Mouse (Mus musculus): ENCODE results near the gene Rpl26. TPM values are rescaled to one million over a fixed set of nuclear protein-coding genes. Genes with fewer than 3 reads are reported as not detected.

Gene Rpl26
- polyA plus RNA-seq (2015; fragmentation: Nextera tagmentation; extraction: Ambion mirVana) = 870 and 884 TPM in 2 replicates

DNA sequence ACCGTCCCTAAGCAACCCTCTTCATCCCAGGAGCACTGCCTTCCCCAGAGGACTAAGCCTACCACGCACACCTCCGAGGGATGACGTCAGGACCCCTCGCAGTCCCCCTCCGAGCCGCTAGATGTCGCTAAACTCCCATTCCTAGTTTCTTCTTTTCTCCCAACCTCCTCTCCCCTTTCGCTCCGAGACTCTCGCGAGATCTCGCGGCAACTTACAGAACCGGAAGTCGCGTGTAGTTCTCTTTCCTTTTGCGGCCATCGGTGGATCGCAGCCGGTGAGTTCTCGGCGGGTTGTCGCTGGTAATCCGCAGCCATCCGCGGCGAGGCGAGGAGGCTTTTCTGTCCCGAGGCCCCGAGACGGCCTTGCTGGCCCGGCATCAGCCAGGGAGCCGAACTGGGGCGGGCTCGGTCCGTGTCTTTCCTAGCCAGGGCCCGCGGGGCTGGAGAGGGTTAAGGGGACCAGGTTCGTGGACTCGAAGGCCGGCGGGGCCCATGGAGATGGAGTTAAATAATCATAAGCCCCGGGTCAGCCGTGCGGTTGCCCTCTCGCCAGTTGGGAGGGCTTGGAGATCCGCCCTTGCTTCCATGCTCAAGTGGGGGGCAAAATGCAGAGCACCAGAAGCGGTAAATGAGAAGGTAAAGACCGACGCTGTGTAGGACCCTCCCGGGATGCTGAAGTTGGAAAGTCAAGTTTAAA is at the start of gene Rpl26:
Rpl26 (plus strand) TSS at position 233 of the 696 bp plus-strand sequence.

DNA sequence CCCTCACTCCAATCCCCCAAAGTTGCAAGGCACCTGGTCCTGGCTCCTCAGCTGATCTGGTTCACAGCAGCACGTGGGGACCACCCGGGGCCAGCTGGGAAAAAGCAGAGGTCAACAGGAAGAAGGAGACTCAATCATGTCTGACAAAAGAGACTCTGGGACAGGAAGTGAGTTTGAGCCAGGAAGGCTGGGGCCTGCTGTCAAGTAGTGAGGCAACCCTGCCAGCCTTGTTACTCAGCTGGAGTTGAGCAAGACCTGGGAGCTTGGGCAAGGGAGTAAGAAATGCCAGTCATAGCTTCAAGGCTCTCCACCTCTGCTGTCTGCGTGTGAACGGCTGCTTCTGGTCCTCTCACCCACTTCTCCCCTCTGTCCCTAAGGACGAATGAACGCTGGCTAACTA is 29.6 kb upstream of the Rpl26 start, which contains the start of gene Ndel1:
Ndel1 (minus strand) TSS at position 111 of the 400 bp plus-strand sequence.

DNA sequence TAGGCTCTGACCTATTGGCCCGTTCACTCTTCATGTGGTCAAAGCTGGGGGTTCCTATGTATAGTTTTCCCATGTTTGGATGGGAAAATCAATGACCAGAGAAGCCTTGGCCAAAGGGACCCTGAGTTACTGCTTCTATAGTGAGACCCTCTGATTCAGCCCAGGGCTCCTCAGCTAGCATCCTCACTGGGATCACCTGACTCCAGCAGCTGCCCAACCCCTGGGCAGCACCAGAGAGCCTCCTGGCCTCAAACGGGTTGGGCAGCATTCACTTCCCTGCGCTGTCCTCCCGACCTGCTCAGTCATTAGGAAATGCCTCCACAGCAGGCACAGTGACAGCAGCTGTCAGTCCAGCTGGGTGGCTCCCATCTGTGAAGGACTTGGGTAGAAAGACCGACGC is 13.1 kb upstream of the Rpl26 start, which contains the start of gene Rnf222:
Rnf222 (plus strand) TSS at position 301 of the 400 bp plus-strand sequence.

DNA sequence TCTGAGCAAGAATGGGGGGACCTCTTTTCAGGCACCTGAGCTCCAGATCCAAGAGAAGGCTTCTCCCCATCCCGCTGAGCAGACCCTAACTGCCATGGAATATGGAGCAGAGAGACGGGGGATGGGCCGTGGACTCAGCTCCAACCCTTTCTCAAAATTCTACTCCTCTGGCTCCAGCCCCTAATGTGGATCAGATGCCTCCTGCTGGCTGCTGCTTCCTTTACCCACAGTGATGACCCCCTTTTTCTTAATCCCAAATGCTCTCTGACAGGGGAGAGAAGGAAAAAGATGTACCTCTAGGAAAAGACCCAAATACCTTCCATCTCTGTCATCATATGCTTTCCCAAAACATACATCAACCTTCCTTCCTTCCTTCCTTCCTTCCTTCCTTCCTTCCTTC is 25.6 kb downstream of the Rpl26 start, which contains the start of gene Odf4:
Odf4 (minus strand) TSS at position 101 of the 400 bp plus-strand sequence.

Other genes starting within 250 kb of the Rpl26 start
- gene Myh10, start 210.0 kb upstream of the Rpl26 start, polyA plus RNA-seq (2015; fragmentation: Nextera tagmentation; extraction: Ambion mirVana) = 46.4 and 48.4 TPM in 2 replicates
- gene Ndel1, start 29.7 kb upstream of the Rpl26 start, polyA plus RNA-seq (2015; fragmentation: Nextera tagmentation; extraction: Ambion mirVana) = 79.9 and 88.8 TPM in 2 replicates
- not detected in 2 replicates for gene Rnf222, start 13.0 kb upstream of the Rpl26 start, polyA plus RNA-seq (2015; fragmentation: Nextera tagmentation; extraction: Ambion mirVana)
- gene Odf4, start 25.5 kb downstream of the Rpl26 start, polyA plus RNA-seq (2015; fragmentation: Nextera tagmentation; extraction: Ambion mirVana) = not detected in 2 replicates
- 2.3 and 2.5 TPM in 2 replicates for gene Arhgef15, start 55.9 kb downstream of the Rpl26 start, polyA plus RNA-seq (2015; fragmentation: Nextera tagmentation; extraction: Ambion mirVana)
- 5.3 and 7.2 TPM in 2 replicates for gene Slc25a35, start 66.5 kb downstream of the Rpl26 start, polyA plus RNA-seq (2015; fragmentation: Nextera tagmentation; extraction: Ambion mirVana)
- 31.2 and 32.5 TPM in 2 replicates for gene Rangrf, start 73.6 kb downstream of the Rpl26 start, polyA plus RNA-seq (2015; fragmentation: Nextera tagmentation; extraction: Ambion mirVana)
- gene Pfas, start 106.9 kb downstream of the Rpl26 start, polyA plus RNA-seq (2015; fragmentation: Nextera tagmentation; extraction: Ambion mirVana) = 9.6 and 10.6 TPM in 2 replicates
- gene Ctc1, start 114.3 kb downstream of the Rpl26 start, polyA plus RNA-seq (2015; fragmentation: Nextera tagmentation; extraction: Ambion mirVana) = 16.5 and 21.5 TPM in 2 replicates
- gene Aurkb, start 144.1 kb downstream of the Rpl26 start, polyA plus RNA-seq (2015; fragmentation: Nextera tagmentation; extraction: Ambion mirVana) = 20.7 and 30.7 TPM in 2 replicates
- 11.9 and 12.3 TPM in 2 replicates for gene Borcs6, start 158.1 kb downstream of the Rpl26 start, polyA plus RNA-seq (2015; fragmentation: Nextera tagmentation; extraction: Ambion mirVana)
- 33.3 and 39.1 TPM in 2 replicates for gene Tmem107, start 169.2 kb downstream of the Rpl26 start, polyA plus RNA-seq (2015; fragmentation: Nextera tagmentation; extraction: Ambion mirVana)
- gene Vamp2, start 186.9 kb downstream of the Rpl26 start, polyA plus RNA-seq (2015; fragmentation: Nextera tagmentation; extraction: Ambion mirVana) = 48.6 and 55.5 TPM in 2 replicates
- 14.4 and 17.4 TPM in 2 replicates for gene Per1, start 193.6 kb downstream of the Rpl26 start, polyA plus RNA-seq (2015; fragmentation: Nextera tagmentation; extraction: Ambion mirVana)
- 0.11 and 0.26 TPM in 2 replicates for gene Hes7, start 218.8 kb downstream of the Rpl26 start, polyA plus RNA-seq (2015; fragmentation: Nextera tagmentation; extraction: Ambion mirVana)
- 0.45 and 0.59 TPM in 2 replicates for gene 9130213A22Rik, start 221.0 kb downstream of the Rpl26 start, polyA plus RNA-seq (2015; fragmentation: Nextera tagmentation; extraction: Ambion mirVana)
- 8.5 and 10.1 TPM in 2 replicates for gene Aloxe3, start 224.3 kb downstream of the Rpl26 start, polyA plus RNA-seq (2015; fragmentation: Nextera tagmentation; extraction: Ambion mirVana)